Mouse (Mus musculus): ENCODE data around the gene Wfikkn2. TPM values are rescaled to one million over a fixed set of nuclear protein-coding genes. Genes with fewer than 3 reads are reported as not detected.
A peak's percentile ranks its signal among the peaks of the same experiment; 100 is the strongest.
"Not testable (repeated sequence)": the region's sequence is repeated elsewhere in the genome, so short reads cannot be mapped to it uniquely, and the experiment has no call there.

The Wfikkn2 gene
- polyA plus RNA-seq, 1 experiment, result not detected

- H3K4me3 ChIP-seq (ENCODE audit: insufficient read depth, low read length), result peak overlapping the region; percentile 45
- H3K4me1 ChIP-seq (ENCODE audit: control insufficient read depth, insufficient read depth, low read length), result peaks cover 10% of the 10 kb centered on the region
- TF ChIP-seq POLR2A (IDR thresholded peaks at IDR 0.05; ENCODE audit: borderline replicate concordance, low read depth, low read length) (no peak), CTCF (IDR thresholded peaks at IDR 0.05; ENCODE audit: low read depth, low read length) (peak; percentile 69)
- no peak overlapping the region for H3K27ac ChIP-seq (ENCODE audit: insufficient read depth, low read depth, low read length)
These were observed 31.1 kb upstream of the Wfikkn2 start for GRCm38 (mm10) chr11:94276869-94277337.

- no peak overlapping the region for H3K27ac ChIP-seq (ENCODE audit: insufficient read depth, low read depth, low read length)
- H3K4me3 ChIP-seq (ENCODE audit: insufficient read depth, low read length), result no peak overlapping the region
- H3K4me1 ChIP-seq (ENCODE audit: control insufficient read depth, insufficient read depth, low read length), result peaks cover 7% of the 10 kb centered on the region; the same call in 1 of the 2 replicates
- TF ChIP-seq CTCF (IDR thresholded peaks at IDR 0.05; ENCODE audit: low read depth, low read length) (no peak), POLR2A (IDR thresholded peaks at IDR 0.05; ENCODE audit: borderline replicate concordance, low read depth, low read length) (no peak)
These were observed 29.9 kb upstream of the Wfikkn2 start for GRCm38 (mm10) chr11:94275686-94276085.

GRCm38 (mm10) chr11:94275226-94275625 is 29.4 kb upstream of the Wfikkn2 start:
- Histone ChIP-seq H3K27ac (ENCODE audit: insufficient read depth, low read depth, low read length) (no peak overlapping the region), H3K4me3 (ENCODE audit: insufficient read depth, low read length) (no peak overlapping the region), H3K4me1 (ENCODE audit: control insufficient read depth, insufficient read depth, low read length) (peaks cover 9% of the 10 kb centered on the region; the same call in 1 of the 2 replicates)
- TF ChIP-seq POLR2A (IDR thresholded peaks at IDR 0.05; ENCODE audit: borderline replicate concordance, low read depth, low read length) (no peak), CTCF (IDR thresholded peaks at IDR 0.05; ENCODE audit: low read depth, low read length) (no peak)

GRCm38 (mm10) chr11:94274206-94274867 is 28.5 kb upstream of the Wfikkn2 start:
- H3K4me1 ChIP-seq (ENCODE audit: control insufficient read depth, insufficient read depth, low read length), result peaks cover 12% of the 10 kb centered on the region; the same call in 1 of the 2 replicates
- no peak overlapping the region for H3K27ac ChIP-seq (ENCODE audit: insufficient read depth, low read depth, low read length)
- no peak overlapping the region for H3K4me3 ChIP-seq (ENCODE audit: insufficient read depth, low read length)
- TF ChIP-seq CTCF (IDR thresholded peaks at IDR 0.05; ENCODE audit: low read depth, low read length), result no peak
- TF ChIP-seq POLR2A (IDR thresholded peaks at IDR 0.05; ENCODE audit: borderline replicate concordance, low read depth, low read length), result no peak

GRCm38 (mm10) chr11:94272960-94273927 is 27.4 kb upstream of the Wfikkn2 start:
- H3K27ac ChIP-seq (ENCODE audit: insufficient read depth, low read depth, low read length), result no peak overlapping the region
- no peak overlapping the region for H3K4me3 ChIP-seq (ENCODE audit: insufficient read depth, low read length)
- TF ChIP-seq POLR2A (IDR thresholded peaks at IDR 0.05; ENCODE audit: borderline replicate concordance, low read depth, low read length), result no peak
- no peak for TF ChIP-seq CTCF (IDR thresholded peaks at IDR 0.05; ENCODE audit: low read depth, low read length)
- peaks cover 12% of the 10 kb centered on the region; the same call in 1 of the 2 replicates for H3K4me1 ChIP-seq (ENCODE audit: control insufficient read depth, insufficient read depth, low read length)

GRCm38 (mm10) chr11:94271015-94271414 is 25.2 kb upstream of the Wfikkn2 start:
- Histone ChIP-seq H3K4me1 (ENCODE audit: control insufficient read depth, insufficient read depth, low read length) (peaks cover 12% of the 10 kb centered on the region; the same call in 1 of the 2 replicates), H3K27ac (ENCODE audit: insufficient read depth, low read depth, low read length) (no peak overlapping the region), H3K4me3 (ENCODE audit: insufficient read depth, low read length) (no peak overlapping the region)
- TF ChIP-seq CTCF (IDR thresholded peaks at IDR 0.05; ENCODE audit: low read depth, low read length), result no peak
- TF ChIP-seq POLR2A (IDR thresholded peaks at IDR 0.05; ENCODE audit: borderline replicate concordance, low read depth, low read length), result no peak

GRCm38 (mm10) chr11:94269906-94270305 is 24.1 kb upstream of the Wfikkn2 start:
- TF ChIP-seq CTCF (IDR thresholded peaks at IDR 0.05; ENCODE audit: low read depth, low read length), result no peak
- TF ChIP-seq POLR2A (IDR thresholded peaks at IDR 0.05; ENCODE audit: borderline replicate concordance, low read depth, low read length), result no peak
- H3K4me3 ChIP-seq (ENCODE audit: insufficient read depth, low read length), result no peak overlapping the region
- H3K4me1 ChIP-seq (ENCODE audit: control insufficient read depth, insufficient read depth, low read length), result peaks cover 12% of the 10 kb centered on the region; the same call in 1 of the 2 replicates
- no peak overlapping the region for H3K27ac ChIP-seq (ENCODE audit: insufficient read depth, low read depth, low read length)

- Histone ChIP-seq H3K27ac (ENCODE audit: insufficient read depth, low read depth, low read length) (no peak overlapping the region), H3K4me1 (ENCODE audit: control insufficient read depth, insufficient read depth, low read length) (peaks cover 15% of the 10 kb centered on the region), H3K4me3 (ENCODE audit: insufficient read depth, low read length) (no peak overlapping the region)
- TF ChIP-seq CTCF (IDR thresholded peaks at IDR 0.05; ENCODE audit: low read depth, low read length), result no peak
- TF ChIP-seq POLR2A (IDR thresholded peaks at IDR 0.05; ENCODE audit: borderline replicate concordance, low read depth, low read length), result no peak
These were observed 23.0 kb upstream of the Wfikkn2 start for GRCm38 (mm10) chr11:94268761-94269160.

- H3K27ac ChIP-seq (ENCODE audit: insufficient read depth, low read depth, low read length), result not testable (repeated sequence)
- H3K4me1 ChIP-seq (ENCODE audit: control insufficient read depth, insufficient read depth, low read length), result peaks cover 12% of the 10 kb centered on the region
These were observed 20.4 kb upstream of the Wfikkn2 start for GRCm38 (mm10) chr11:94266155-94266554.

More at GRCm38 (mm10) chr11:94266155-94266554, 20.4 kb upstream of the Wfikkn2 start:
- not testable (repeated sequence) for H3K4me3 ChIP-seq (ENCODE audit: insufficient read depth, low read length)

Data from bone marrow macrophage, adult 2 months (primary cell).